Mouse (Mus musculus) CH12.LX (cell line): ENCODE results near the gene Nr5a2. TPM values are rescaled to one million over a fixed set of nuclear protein-coding genes. Genes with fewer than 3 reads are reported as not detected.

Experiments
- DNase-seq: peaks from one replicate; pipeline ENCODE4 v3.0.0-alpha.2; 2013; ENCODE audit errors: extremely low read depth
- H3K27ac ChIP-seq: 2 replicates; pipeline ENCODE4 v1.5.1; 2012; ENCODE audit warnings: low read depth, mild to moderate bottlenecking, control low read depth, moderate library complexity; ENCODE audit not compliant: insufficient read depth
- H3K27me3 ChIP-seq: replicated peaks from 2 replicates; pipeline ENCODE3; 2012; ENCODE audit warnings: inconsistent platforms
- H3K36me3 ChIP-seq, 2 experiments: replicated peaks in 1 of 2; 2 replicates each; pipeline versions ENCODE3 to v1.6.1; 2012; ENCODE audit warnings: inconsistent platforms in 1 of 2, low read length in 1 of 2, mild to moderate bottlenecking in 1 of 2, mixed read lengths in 1 of 2, moderate library complexity in 1 of 2; ENCODE audit not compliant: control insufficient read depth in 1 of 2, insufficient read depth in 1 of 2
- H3K4me1 ChIP-seq, 2 experiments: 2 replicates each; pipeline ENCODE4 v1.6.1; 2012; ENCODE audit warnings: inconsistent platforms in 1 of 2, moderate library complexity in 1 of 2; ENCODE audit not compliant: insufficient read depth in 2 of 2, control insufficient read depth in 1 of 2
- H3K4me2 ChIP-seq: 2 replicates; pipeline ENCODE4 v1.6.1; 2012; ENCODE audit warnings: low read depth, mild to moderate bottlenecking, control low read depth; ENCODE audit not compliant: poor library complexity, insufficient read depth, severe bottlenecking
- H3K4me3 ChIP-seq, 3 experiments: fragments of 150-350 bp in 1 of 3; sonication (generic) in 1 of 3; replicated peaks in 1 of 3; 2 replicates each; pipeline versions ENCODE3 to v1.5.1; 2011 to 2012; ENCODE audit warnings: low read depth in 2 of 3, low read length in 2 of 3, mild to moderate bottlenecking in 2 of 3, moderate library complexity in 2 of 3, control low read depth in 1 of 3, improper control_type of control experiment in 1 of 3, inconsistent platforms in 1 of 3, mixed read lengths in 1 of 3; ENCODE audit not compliant: poor library complexity in 1 of 3
- H3K79me2 ChIP-seq: replicated peaks from 2 replicates; pipeline ENCODE4 v1.6.1; 2012; ENCODE audit warnings: mild to moderate bottlenecking, moderate library complexity; ENCODE audit not compliant: control insufficient read depth, poor library complexity, insufficient read depth, severe bottlenecking; ENCODE audit errors: extremely low read depth
- H3K9ac ChIP-seq: 2 replicates; pipeline ENCODE4 v1.6.1; 2012; ENCODE audit warnings: low read depth, mild to moderate bottlenecking, control low read depth, moderate library complexity; ENCODE audit not compliant: insufficient read depth
- H3K9me3 ChIP-seq: replicated peaks from 2 replicates; pipeline ENCODE3; 2012; ENCODE audit warnings: low read length, inconsistent platforms, mixed read lengths
- CHD1 ChIP-seq: IDR thresholded peaks from 2 replicates; pipeline ENCODE4 v1.6.1; 2012; ENCODE audit warnings: low read depth, low read length, improper control_type of control experiment, inconsistent platforms
- CTCF ChIP-seq, 2 experiments: IDR thresholded peaks in 1 of 2; conservative IDR thresholded peaks in 1 of 2; 2 replicates each; pipeline ENCODE4 v1.5.1; 2011 to 2012; ENCODE audit warnings: low read depth in 2 of 2, low read length in 2 of 2, improper control_type of control experiment in 1 of 2, inconsistent platforms in 1 of 2, mild to moderate bottlenecking in 1 of 2, moderate library complexity in 1 of 2
- ELF1 ChIP-seq: IDR thresholded peaks from 2 replicates; pipeline ENCODE4 v1.6.1; 2014; ENCODE audit warnings: low read depth, mild to moderate bottlenecking, inconsistent platforms, low read length, improper control_type of control experiment
- EP300 ChIP-seq: IDR thresholded peaks from 2 replicates; pipeline ENCODE4 v1.6.1; 2011; ENCODE audit warnings: low read length, improper control_type of control experiment
- GABPA ChIP-seq: IDR thresholded peaks from 2 replicates; pipeline ENCODE4 v1.6.1; 2012; ENCODE audit warnings: low read depth, low read length, improper control_type of control experiment, inconsistent platforms; ENCODE audit not compliant: insufficient replicate concordance
- HCFC1 ChIP-seq: IDR thresholded peaks from 2 replicates; pipeline ENCODE4 v1.6.1; 2012; ENCODE audit warnings: low read depth, mild to moderate bottlenecking, inconsistent platforms, low read length, improper control_type of control experiment
- JUND ChIP-seq: conservative IDR thresholded peaks from 2 replicates; pipeline ENCODE4 v1.6.1; 2011; ENCODE audit warnings: low read depth, low read length, improper control_type of control experiment
- MAFK ChIP-seq: IDR thresholded peaks from 2 replicates; pipeline ENCODE4 v1.6.1; 2011; ENCODE audit warnings: low read length, improper control_type of control experiment; ENCODE audit not compliant: insufficient replicate concordance
- MYC ChIP-seq: IDR thresholded peaks from 2 replicates; pipeline ENCODE4 v1.6.1; 2011; ENCODE audit warnings: low read depth, mild to moderate bottlenecking, improper control_type of control experiment, low read length
- NRF1 ChIP-seq: IDR thresholded peaks from 2 replicates; pipeline ENCODE4 v1.6.1; 2014; ENCODE audit warnings: low read depth, mild to moderate bottlenecking, inconsistent platforms, low read length, improper control_type of control experiment, moderate library complexity
- PAX5 ChIP-seq: IDR thresholded peaks from 2 replicates; pipeline ENCODE4 v1.6.1; 2012; ENCODE audit warnings: low read length, inconsistent platforms, mixed read lengths
- POLR2AphosphoS2 ChIP-seq: IDR thresholded peaks from 2 replicates; pipeline ENCODE4 v1.6.1; 2011; ENCODE audit warnings: low read depth, low read length, improper control_type of control experiment
- TBP ChIP-seq: conservative IDR thresholded peaks from 2 replicates; pipeline ENCODE4 v1.6.1; 2011; ENCODE audit warnings: low read depth, low read length, improper control_type of control experiment
- TCF12 ChIP-seq: IDR thresholded peaks from 2 replicates; pipeline ENCODE4 v1.6.1; 2014; ENCODE audit warnings: low read depth, mild to moderate bottlenecking, inconsistent platforms, low read length, improper control_type of control experiment
- UBTF ChIP-seq: IDR thresholded peaks from 2 replicates; pipeline ENCODE4 v1.6.1; 2012; ENCODE audit warnings: low read depth, mild to moderate bottlenecking, inconsistent platforms, low read length, improper control_type of control experiment, moderate library complexity
- USF2 ChIP-seq: conservative IDR thresholded peaks from 2 replicates; pipeline ENCODE4 v1.6.1; 2011; ENCODE audit warnings: low read depth, low read length, improper control_type of control experiment
- ZKSCAN1 ChIP-seq: IDR thresholded peaks from 2 replicates; pipeline ENCODE4 v1.6.1; 2012; ENCODE audit warnings: low read depth, inconsistent platforms, low read length, improper control_type of control experiment, borderline replicate concordance
- dilution Hi-C: fragments of 300-500 bp; cut with MboI; formaldehyde crosslinking; loops from 2 replicates; pipeline ENCODE4 v1.14.3; 2020; ENCODE audit warnings: low sequenced_read_pairs; ENCODE audit not compliant: extremely low pct_unique_long_range_greater_than_20kb, extremely low pct_ligation_motif_present
- in situ Hi-C: fragments of 300-500 bp; cut with MboI; formaldehyde crosslinking; loops from 3 replicates; pipeline ENCODE4 v1.14.3; 2019; ENCODE audit warnings: low sequenced_read_pairs, low pct_ligation_motif_present, low pct_unique_long_range_greater_than_20kb, mixed read lengths
- polyA plus RNA-seq: library from polyadenylated mRNA; unstranded; fragments of >175 nt; gene quantifications from 2 replicates; pipeline ENCODE4 v1.2.1, GENCODE M21; 2012; ENCODE audit warnings: low read depth; ENCODE audit not compliant: insufficient read length
- total RNA-seq, 2 experiments: library from RNA; depleted of rRNA; stranded (reverse); fragments of 300-350 nt in 1 of 2; fragments of >200 nt in 1 of 2; gene quantifications; 2 replicates each; pipeline ENCODE4 v1.2.3; 2012 to 2014

The Nr5a2 gene
- total and polyA plus RNA-seq, 3 experiments: 0.47 to 1.3 (median 0.77) TPM

DNA sequence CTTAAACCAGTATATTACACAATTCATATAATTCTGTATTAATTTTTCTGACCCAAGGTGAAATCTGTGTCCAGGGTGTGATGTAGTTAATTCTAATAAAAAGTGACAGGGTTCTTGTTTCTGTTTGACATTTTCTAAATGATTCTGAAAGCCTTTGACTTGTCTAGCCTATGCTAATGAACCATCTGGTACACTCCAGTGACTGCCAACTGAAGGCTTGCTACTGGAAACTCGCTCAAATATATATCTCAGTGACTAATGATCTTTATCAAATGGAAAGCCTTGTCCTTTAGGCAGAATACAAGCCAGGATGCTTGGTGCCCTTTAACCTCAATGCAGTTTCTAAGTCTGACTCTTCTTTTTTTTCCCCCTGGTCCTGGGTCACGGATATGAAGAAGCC lies 114.2 kb downstream of the Nr5a2 start:
- DNase-seq: no peak
- no peak overlapping the region for H3K4me3 ChIP-seq
- H3K79me2 ChIP-seq: no peaks in the 10 kb centered on the region
- no peaks in the 10 kb centered on the region for H3K36me3 ChIP-seq
- H3K4me1 ChIP-seq: no peaks in the 10 kb centered on the region
- dilution Hi-C loops (no loop called here), in situ Hi-C loops (no loop called here)
- no peak overlapping the region for H3K4me2 ChIP-seq
- no peaks in the 10 kb centered on the region for H3K9me3 ChIP-seq
- no peak overlapping the region for H3K9ac ChIP-seq
- no peak overlapping the region for H3K27ac ChIP-seq
- no peak for TF ChIP-seq ELF1
- no peak for TF ChIP-seq CHD1
- TF ChIP-seq NRF1: no peak
- no peak for TF ChIP-seq ZKSCAN1
- no peak for TF ChIP-seq UBTF
- no peak for TF ChIP-seq TBP
- no peak for TF ChIP-seq GABPA
- TF ChIP-seq PAX5: no peak
- TF ChIP-seq CTCF (conservative IDR thresholded peaks at IDR 0.05 in 1 of 2, IDR thresholded peaks at IDR 0.05 in 1 of 2; ENCODE audit: low read depth in 2 of 2, low read length in 2 of 2): no peak
- TF ChIP-seq HCFC1: no peak
- TF ChIP-seq MYC: no peak
- TF ChIP-seq JUND: no peak
- no peak for TF ChIP-seq POLR2AphosphoS2
- TF ChIP-seq, all 38 proteins: peak for 0
- no peaks in the 10 kb centered on the region for H3K27me3 ChIP-seq

DNA sequence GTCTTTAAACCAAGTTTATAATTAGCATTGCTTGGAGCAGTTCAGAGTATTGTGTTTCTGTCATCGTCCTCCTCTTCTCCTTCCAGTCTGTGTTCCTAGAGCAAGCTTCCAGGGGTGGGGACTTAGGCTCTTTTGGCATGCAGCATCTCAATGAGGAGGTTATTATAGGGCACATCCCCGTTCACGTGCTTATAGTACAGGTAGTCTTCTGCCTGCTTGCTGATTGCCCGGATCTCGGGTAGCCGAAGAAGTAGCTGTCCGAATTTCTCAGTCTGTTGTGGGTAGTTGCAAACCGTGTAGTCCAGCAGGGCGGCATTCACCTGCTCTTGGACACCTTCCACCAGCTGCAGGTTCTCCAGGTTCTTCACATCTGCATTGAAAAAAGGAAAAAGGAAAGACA lies 114.9 kb downstream of the Nr5a2 start:
- no peak overlapping the region for H3K9ac ChIP-seq
- H3K4me1 ChIP-seq: peaks cover 0 to 5% of the 10 kb centered on the region in 2 experiments; a peak in 2 of 4 replicates
- H3K9me3 ChIP-seq: no peaks in the 10 kb centered on the region
- no peaks in the 10 kb centered on the region for H3K27me3 ChIP-seq
- no peak overlapping the region for H3K4me2 ChIP-seq
- dilution Hi-C loops (no loop called here), in situ Hi-C loops (no loop called here)
- no peaks in the 10 kb centered on the region for H3K79me2 ChIP-seq
- no peak overlapping the region for H3K4me3 ChIP-seq
- H3K36me3 ChIP-seq: no peaks in the 10 kb centered on the region
- TF ChIP-seq USF2 (no peak), TCF12 (no peak)
- no peak for DNase-seq
- H3K27ac ChIP-seq: no peak overlapping the region

GRCm38 (mm10) chr1:136840512-136840911 lies 119.7 kb downstream of the Nr5a2 start:
- H3K4me2 ChIP-seq: no peak overlapping the region
- no peak overlapping the region for H3K9ac ChIP-seq
- H3K79me2 ChIP-seq: no peaks in the 10 kb centered on the region
- TF ChIP-seq MAFK (no peak), EP300 (peak; percentile 41; the same call in 1 of the 2 replicates)
- peak; percentile 28 for DNase-seq
- H3K36me3 ChIP-seq: no peaks in the 10 kb centered on the region
- H3K4me1 ChIP-seq: peaks cover 0 to 17% of the 10 kb centered on the region in 2 experiments; a peak in 2 of 4 replicates
- dilution Hi-C loops (no loop called here), in situ Hi-C loops (no loop called here)
- H3K9me3 ChIP-seq: no peaks in the 10 kb centered on the region
- H3K27me3 ChIP-seq: no peaks in the 10 kb centered on the region
- H3K27ac ChIP-seq: no peak overlapping the region
- no peak overlapping the region for H3K4me3 ChIP-seq
